Mouse (Mus musculus): ENCODE data around the gene Odc1. TPM values are rescaled to one million over a fixed set of nuclear protein-coding genes. Genes with fewer than 3 reads are reported as not detected.

Odc1 gene
- 269 and 305 TPM in 2 replicates for polyA plus RNA-seq (2016; fragmentation: Nextera tagmentation; extraction: Ambion mirVana)

DNA sequence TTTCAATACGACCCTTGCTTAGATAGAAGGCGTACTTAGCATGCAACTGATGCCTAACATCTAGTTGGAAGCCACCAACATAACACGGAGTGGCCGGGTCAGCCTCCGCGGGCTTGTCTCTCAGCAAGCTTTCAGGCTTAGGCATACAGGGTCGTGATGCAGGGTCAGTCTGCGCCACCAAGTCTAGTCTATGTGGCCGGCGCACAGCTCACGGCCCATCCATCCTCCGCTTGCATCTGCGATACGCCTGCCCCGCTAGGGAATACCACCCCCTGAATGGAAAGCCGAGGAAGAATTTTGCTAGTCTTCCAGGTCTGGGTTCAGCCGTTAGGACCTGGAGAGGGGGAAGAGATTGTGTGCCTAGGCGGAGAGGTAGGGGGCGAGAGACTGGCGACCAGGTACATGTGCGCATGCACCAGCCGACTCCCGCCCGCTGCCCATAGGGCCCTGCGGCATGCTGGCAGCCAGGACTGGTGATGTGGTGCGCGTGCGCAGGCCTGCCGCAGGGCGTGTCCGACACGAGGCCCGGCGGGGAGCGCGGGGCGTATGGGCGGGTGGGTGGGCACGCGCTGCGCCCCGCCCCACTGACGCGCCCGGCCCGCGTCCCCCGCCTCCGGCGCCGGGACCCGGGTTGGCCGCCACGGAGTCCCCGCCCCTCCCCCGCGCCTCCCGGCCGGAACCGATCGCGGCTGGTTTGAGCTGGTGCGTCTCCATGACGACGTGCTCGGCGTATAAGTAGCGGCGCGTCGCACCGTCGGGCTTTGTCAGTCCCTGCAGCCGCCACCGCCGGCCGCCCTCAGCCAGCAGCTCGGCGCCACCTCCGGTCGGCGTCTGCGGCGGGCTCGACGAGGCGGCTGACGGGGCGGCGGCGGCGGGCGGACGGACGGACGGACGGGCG lies at the start of gene Odc1:
TSS of gene Odc1 (plus strand) at position 586 of the 898 bp plus-strand sequence.
- under 1% methylated on average over 90 of the region's 98 CpGs for WGBS
- Histone ChIP-seq H3K4me3 (peak within 1 kb of the TSS; percentile 91), H3K4me1 (peaks cover 24% of the 10 kb centered on the region), H3K36me3 (peaks cover 30% of the 10 kb centered on the region), H3K27me3 (ENCODE audit: low read depth, poor library complexity, severe bottlenecking) (no peaks in the 10 kb centered on the region), H3K9me3 (replicated peaks) (no peaks in the 10 kb centered on the region), H3K27ac (replicated peaks) (peak within 1 kb of the TSS; percentile 99)
- DNase-seq (ENCODE audit: low spot score): peak; percentile 96

DNA sequence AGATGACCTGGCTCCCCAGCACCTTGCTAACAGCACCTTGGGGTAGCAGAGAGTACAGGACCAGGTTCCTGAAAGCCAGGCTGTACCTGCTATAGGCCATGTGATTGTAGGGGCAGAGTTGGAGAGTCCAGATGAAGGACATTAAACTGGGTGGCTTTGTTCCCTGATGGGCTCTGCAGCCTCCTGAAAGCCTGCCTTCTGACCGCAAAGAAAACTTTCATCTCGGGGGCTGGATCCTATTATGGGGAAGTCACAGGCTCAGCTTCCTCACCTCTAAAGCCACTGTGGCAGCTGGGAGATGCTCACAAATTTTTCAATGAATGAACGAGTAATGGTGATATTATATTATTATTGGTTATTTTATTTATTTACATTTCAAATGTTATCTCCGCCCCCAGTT lies 49.8 kb upstream of the Odc1 start:
- Histone ChIP-seq H3K27ac (replicated peaks) (no peak overlapping the region), H3K9me3 (replicated peaks) (no peaks in the 10 kb centered on the region), H3K4me1 (peaks cover 15% of the 10 kb centered on the region), H3K4me3 (no peak overlapping the region), H3K36me3 (no peaks in the 10 kb centered on the region), H3K27me3 (ENCODE audit: low read depth, poor library complexity, severe bottlenecking) (no peaks in the 10 kb centered on the region)
- DNase-seq (ENCODE audit: low spot score): no peak
- WGBS: 72% methylated on average over 4 of the region's 4 CpGs

DNA sequence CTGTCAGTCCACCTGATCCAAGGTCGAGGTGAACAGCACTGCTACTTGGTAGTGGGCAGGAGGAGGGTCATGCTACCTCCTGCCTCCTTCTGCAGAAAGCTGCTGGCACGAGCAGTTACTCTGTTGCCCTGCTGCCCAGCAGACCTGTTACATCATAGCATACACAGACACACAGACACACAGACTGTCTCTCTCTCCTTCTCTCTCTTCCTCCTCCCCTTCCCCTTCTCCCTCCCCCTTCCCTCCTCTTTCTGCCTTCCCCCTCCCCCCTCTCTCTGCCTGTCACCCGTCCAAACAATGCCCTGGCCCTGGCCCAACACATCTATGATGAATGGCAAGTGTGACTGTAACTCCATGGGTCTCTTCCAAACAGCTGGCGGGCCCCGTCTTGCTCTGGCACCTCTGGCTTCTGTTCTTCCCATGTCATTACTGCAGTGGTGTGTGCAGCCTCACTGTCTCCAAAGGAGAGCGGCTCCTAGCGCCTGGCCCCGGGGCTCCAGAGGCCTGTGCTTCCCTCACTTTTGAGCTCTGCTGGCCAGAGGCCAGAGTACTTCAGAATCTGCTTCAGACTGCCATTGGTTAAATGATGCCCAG lies 48.6 kb upstream of the Odc1 start:
- Histone ChIP-seq H3K27ac (replicated peaks) (peak overlapping the region; percentile 57; the same call in 1 of the 2 replicates), H3K4me1 (peaks cover 15% of the 10 kb centered on the region), H3K9me3 (replicated peaks) (no peaks in the 10 kb centered on the region), H3K36me3 (no peaks in the 10 kb centered on the region), H3K4me3 (no peak overlapping the region), H3K27me3 (ENCODE audit: low read depth, poor library complexity, severe bottlenecking) (no peaks in the 10 kb centered on the region)
- 45% methylated on average over 8 of the region's 8 CpGs for WGBS
- no peak for DNase-seq (ENCODE audit: low spot score)

DNA sequence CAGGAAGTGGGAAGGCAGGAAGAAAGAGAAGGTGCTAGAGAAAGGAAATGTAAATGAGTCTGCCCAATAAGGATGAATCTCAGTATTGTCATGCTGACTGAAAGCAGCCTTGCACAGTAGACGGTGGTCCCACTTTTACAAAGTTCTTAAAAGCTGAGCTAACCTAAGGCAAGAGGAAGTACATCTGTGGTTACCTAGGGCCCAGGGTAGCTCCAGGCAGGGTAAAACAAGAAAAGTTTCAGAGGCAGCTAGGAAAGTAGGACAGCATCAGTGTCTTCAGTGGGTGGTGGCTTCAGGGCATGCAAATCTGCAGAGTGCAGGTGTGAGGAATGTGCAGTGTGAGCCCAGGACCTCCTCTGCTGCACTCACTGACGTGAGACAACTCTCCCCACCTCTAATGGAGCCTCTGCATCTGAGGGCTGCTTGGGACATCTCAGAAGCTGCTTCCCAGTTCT lies 38.9 kb upstream of the Odc1 start:
- no peaks in the 10 kb centered on the region for H3K36me3 ChIP-seq
- H3K4me1 ChIP-seq: peaks cover 22% of the 10 kb centered on the region
- no peaks in the 10 kb centered on the region for H3K27me3 ChIP-seq (ENCODE audit: low read depth, poor library complexity, severe bottlenecking)
- WGBS: 38% methylated on average over 2 of the region's 2 CpGs
- H3K4me3 ChIP-seq: no peak overlapping the region
- no peak for DNase-seq (ENCODE audit: low spot score)
- no peaks in the 10 kb centered on the region for H3K9me3 ChIP-seq (replicated peaks)
- peak overlapping the region; percentile 29; the same call in 1 of the 2 replicates for H3K27ac ChIP-seq (replicated peaks)

DNA sequence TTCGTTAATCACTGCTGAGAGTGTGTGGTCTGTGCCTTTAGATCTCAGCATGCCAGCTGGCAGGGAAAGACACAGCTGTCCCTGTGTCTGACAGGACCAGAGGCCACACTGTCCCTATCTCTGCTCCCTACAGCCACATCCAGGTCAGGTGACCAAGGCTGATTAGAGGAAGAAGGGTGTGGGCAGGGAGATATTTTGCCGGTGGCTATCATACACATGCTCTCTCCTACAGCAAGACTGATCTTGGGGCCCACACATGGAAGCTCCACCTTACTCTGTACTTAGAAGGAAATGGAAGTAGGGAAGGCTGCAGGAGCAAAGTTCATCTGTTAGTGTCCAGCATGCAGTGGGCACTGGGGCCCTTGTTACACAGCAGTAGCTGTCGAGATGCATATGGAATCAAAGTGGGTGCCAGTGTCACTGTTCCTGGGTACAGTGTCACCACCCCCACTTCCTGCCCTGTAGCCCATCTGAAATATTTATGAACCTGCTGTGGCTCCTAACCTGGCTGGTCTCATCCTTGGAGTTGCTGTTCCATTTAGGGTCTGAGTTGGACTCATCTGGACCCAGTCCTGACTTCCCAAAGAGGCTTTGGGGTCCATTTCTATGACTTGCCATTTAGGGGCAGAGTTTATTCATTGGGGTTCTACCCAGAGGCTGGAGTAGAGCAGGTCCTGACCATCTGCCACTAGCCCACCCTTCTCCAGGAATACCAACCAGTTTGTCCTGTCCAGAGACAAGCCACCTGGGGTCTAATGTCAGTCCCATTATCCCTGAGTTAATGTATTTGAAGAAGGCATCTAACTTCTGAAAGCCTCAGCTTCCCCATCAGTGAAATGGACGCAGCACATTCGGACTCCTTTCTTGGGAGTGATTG lies 38.2 kb upstream of the Odc1 start:
- DNase-seq (ENCODE audit: low spot score): peak; percentile 36
- no peaks in the 10 kb centered on the region for H3K27me3 ChIP-seq (ENCODE audit: low read depth, poor library complexity, severe bottlenecking)
- H3K27ac ChIP-seq (replicated peaks): peak overlapping the region; percentile 29; the same call in 1 of the 2 replicates
- H3K4me1 ChIP-seq: peaks cover 22% of the 10 kb centered on the region
- no peaks in the 10 kb centered on the region for H3K9me3 ChIP-seq (replicated peaks)
- H3K4me3 ChIP-seq: no peak overlapping the region
- H3K36me3 ChIP-seq: no peaks in the 10 kb centered on the region
- 67% methylated on average over 5 of the region's 5 CpGs for WGBS

DNA sequence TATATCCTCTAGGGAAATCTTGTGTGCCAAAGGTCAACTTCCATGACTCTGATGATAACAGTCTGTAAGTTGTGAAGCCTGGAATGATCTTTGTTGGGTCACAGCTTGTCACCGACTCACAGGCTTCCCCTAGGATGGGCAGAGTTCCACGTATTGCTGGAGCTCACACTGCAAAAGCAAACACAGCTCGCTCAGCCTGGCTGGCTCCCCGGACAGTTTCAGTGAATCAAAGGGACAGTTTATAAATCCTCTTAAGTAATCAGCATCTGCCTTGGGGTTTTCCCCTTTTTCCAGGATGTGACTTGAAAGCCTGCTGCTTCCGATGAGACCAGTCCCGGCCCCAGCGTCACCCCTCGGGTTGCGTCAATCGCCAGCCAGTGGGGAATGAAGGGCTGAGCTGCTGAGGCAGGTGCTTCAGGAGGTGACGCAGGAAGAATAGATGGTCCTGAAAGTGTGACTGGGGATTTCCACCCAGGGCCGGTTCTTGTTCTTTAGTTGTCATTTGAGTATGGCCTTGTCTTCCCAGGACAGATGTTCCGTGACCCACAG lies 37.5 kb upstream of the Odc1 start:
- DNase-seq (ENCODE audit: low spot score): no peak
- no peaks in the 10 kb centered on the region for H3K36me3 ChIP-seq
- H3K27ac ChIP-seq (replicated peaks): no peak overlapping the region
- H3K27me3 ChIP-seq (ENCODE audit: low read depth, poor library complexity, severe bottlenecking): no peaks in the 10 kb centered on the region
- WGBS: 56% methylated on average over 13 of the region's 13 CpGs
- H3K4me1 ChIP-seq: peaks cover 22% of the 10 kb centered on the region
- H3K4me3 ChIP-seq: no peak overlapping the region
- no peaks in the 10 kb centered on the region for H3K9me3 ChIP-seq (replicated peaks)

DNA sequence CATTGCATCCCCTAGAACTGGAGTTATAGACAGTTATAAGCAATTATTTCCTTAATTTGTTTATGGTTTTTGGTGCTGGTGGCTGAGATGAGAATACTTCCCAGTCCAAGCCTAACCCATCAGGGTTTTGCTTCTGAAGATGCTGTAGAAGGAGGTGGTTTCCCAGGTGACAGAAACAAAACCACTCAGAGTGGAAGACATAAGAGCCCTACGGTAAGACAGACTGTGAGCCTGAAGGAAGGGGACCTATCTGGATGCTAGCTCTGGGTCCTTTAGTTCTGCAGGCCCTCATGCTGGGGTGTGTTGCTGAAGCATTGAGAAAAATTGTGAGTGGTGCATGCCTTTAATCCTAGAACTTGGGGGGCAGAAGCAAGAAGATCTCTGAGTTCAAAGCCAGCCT lies 35.3 kb upstream of the Odc1 start:
- DNase-seq (ENCODE audit: low spot score): no peak
- no peak overlapping the region for H3K4me3 ChIP-seq
- peaks cover 22% of the 10 kb centered on the region for H3K4me1 ChIP-seq
- 85% methylated on average over 1 of the region's 1 CpGs for WGBS
- H3K36me3 ChIP-seq: no peaks in the 10 kb centered on the region
- H3K9me3 ChIP-seq (replicated peaks): no peaks in the 10 kb centered on the region
- no peak overlapping the region for H3K27ac ChIP-seq (replicated peaks)
- no peaks in the 10 kb centered on the region for H3K27me3 ChIP-seq (ENCODE audit: low read depth, poor library complexity, severe bottlenecking)

DNA sequence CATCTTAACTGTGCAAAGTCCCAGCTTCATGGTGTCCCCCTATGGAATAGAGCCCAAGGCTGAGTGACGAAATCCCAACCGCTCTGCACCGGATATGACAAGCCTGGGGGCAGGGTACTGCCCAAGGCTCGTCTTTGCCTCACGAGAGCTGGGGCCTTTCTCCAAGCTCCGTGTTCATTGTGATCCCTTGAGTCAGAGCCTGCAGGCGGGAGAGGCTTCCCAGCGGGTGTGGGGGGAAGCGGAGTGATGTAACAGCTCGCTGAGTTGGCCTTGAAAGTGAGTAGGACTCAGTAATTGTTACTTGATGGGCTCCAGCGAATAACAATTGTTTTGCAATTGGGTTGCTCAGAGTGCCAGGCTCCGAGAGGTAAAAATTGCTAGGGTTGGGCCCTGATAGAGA lies 34.4 kb upstream of the Odc1 start:
- Histone ChIP-seq H3K36me3 (no peaks in the 10 kb centered on the region), H3K4me1 (peaks cover 22% of the 10 kb centered on the region), H3K9me3 (replicated peaks) (no peaks in the 10 kb centered on the region), H3K27me3 (ENCODE audit: low read depth, poor library complexity, severe bottlenecking) (no peaks in the 10 kb centered on the region), H3K4me3 (no peak overlapping the region), H3K27ac (replicated peaks) (no peak overlapping the region)
- WGBS: 46% methylated on average over 12 of the region's 12 CpGs
- DNase-seq (ENCODE audit: low spot score): peak; percentile 14

DNA sequence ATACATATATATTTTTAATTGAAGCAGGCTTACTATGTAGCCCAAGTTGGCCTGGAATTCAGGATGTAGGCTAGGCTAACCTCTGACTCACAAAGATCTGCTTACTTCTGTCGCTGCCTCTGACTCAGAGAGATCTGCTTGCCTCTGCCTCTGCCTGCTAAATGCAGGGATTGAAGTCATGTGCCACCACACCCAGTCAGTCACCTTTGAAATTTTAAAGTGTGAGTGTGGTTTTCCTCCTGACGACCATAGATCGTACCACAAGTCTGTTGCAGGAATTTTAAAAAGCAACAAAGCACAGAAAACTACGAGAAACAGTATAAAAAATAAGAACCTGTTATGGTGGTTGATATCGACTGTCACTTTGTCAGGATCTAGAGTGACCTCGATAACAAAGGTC lies 33.6 kb upstream of the Odc1 start:
- Histone ChIP-seq H3K27me3 (ENCODE audit: low read depth, poor library complexity, severe bottlenecking) (no peaks in the 10 kb centered on the region), H3K4me3 (no peak overlapping the region), H3K27ac (replicated peaks) (no peak overlapping the region), H3K4me1 (peaks cover 17% of the 10 kb centered on the region), H3K9me3 (replicated peaks) (no peaks in the 10 kb centered on the region), H3K36me3 (no peaks in the 10 kb centered on the region)
- 88% methylated on average over 6 of the region's 6 CpGs for WGBS
- no peak for DNase-seq (ENCODE audit: low spot score)

DNA sequence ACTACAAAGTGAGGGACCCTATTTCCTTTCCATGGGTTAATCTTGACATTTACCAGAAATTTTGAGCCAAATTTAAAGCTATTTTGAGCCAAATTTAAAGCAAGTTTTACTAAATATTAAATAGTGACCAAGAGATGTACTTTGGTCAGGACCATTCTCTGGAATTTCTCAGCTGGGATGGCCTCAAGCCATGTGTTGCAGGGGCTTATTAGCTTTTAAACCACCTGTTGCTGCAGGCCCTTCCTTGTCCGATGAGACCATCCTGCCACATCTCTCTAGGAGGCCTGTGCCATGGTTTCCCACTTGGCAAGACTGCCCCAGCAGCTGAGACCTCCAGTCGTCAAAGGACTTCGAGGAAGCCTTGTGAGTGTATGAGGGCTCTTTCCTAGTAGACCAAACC lies 15.4 kb upstream of the Odc1 start:
- Histone ChIP-seq H3K27ac (replicated peaks) (no peak overlapping the region), H3K9me3 (replicated peaks) (no peaks in the 10 kb centered on the region), H3K36me3 (no peaks in the 10 kb centered on the region), H3K27me3 (ENCODE audit: low read depth, poor library complexity, severe bottlenecking) (no peaks in the 10 kb centered on the region), H3K4me1 (no peaks in the 10 kb centered on the region), H3K4me3 (no peak overlapping the region)
- no peak for DNase-seq (ENCODE audit: low spot score)
- WGBS: 86% methylated on average over 3 of the region's 3 CpGs

DNA sequence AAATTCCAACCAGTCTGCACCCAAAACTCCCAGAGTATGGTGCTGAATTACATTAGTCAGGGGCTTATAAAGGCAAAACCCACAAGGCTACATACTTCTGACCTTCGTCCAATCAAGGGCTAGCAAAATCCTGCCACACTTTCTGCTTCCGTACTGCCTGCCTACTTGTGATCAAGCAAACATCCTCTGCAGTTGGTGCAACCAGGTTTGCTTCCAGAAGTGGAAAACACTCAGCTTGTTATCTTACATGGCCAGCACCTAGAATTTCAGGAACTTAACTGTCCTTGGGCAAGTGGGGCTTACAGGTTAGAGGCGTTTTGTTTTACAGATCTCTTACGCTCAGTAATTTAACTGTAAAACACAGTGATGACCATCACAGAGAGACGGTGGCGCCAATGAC lies 14.9 kb upstream of the Odc1 start:
- Histone ChIP-seq H3K27me3 (ENCODE audit: low read depth, poor library complexity, severe bottlenecking) (no peaks in the 10 kb centered on the region), H3K27ac (replicated peaks) (no peak overlapping the region), H3K9me3 (replicated peaks) (no peaks in the 10 kb centered on the region), H3K4me1 (no peaks in the 10 kb centered on the region), H3K36me3 (no peaks in the 10 kb centered on the region), H3K4me3 (no peak overlapping the region)
- no peak for DNase-seq (ENCODE audit: low spot score)
- 89% methylated on average over 6 of the region's 6 CpGs for WGBS

DNA sequence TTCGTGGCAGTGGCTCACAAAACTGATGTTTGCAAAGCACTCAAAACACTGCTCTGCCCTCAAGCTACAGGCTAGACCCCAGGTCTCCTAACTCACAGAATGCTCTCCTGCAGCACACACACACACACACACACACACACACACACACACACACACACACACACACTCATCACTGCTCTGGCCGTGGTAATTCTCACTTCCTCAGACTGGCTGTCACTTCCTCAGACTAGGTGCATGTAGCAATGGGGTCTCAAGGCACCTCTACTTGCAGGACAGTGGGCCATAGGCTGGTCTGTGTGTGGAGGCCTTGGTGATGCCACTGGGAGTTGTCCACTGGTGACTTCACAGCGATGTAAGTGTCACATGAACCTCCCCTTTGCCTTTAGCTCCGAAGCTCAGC lies 13.8 kb upstream of the Odc1 start:
- WGBS: 90% methylated on average over 4 of the region's 4 CpGs
- DNase-seq (ENCODE audit: low spot score): no peak
- Histone ChIP-seq H3K4me3 (no peak overlapping the region), H3K4me1 (no peaks in the 10 kb centered on the region), H3K9me3 (replicated peaks) (no peaks in the 10 kb centered on the region), H3K27ac (replicated peaks) (no peak overlapping the region), H3K27me3 (ENCODE audit: low read depth, poor library complexity, severe bottlenecking) (no peaks in the 10 kb centered on the region), H3K36me3 (no peaks in the 10 kb centered on the region)
